Mouse (Mus musculus): ENCODE measurements around the gene Med24. TPM values are rescaled to one million over a fixed set of nuclear protein-coding genes. Genes with fewer than 3 reads are reported as not detected.

Med24 gene
- polyA plus RNA-seq, 1 experiment from 2014 or later = 61.0 TPM

- H3K4me1 ChIP-seq = peaks cover 57% of the 10 kb centered on the region
- no peak overlapping the region for H3K27ac ChIP-seq
- H3K36me3 ChIP-seq = peaks cover 42% of the 10 kb centered on the region
- H3K4me2 ChIP-seq (replicated peaks) = no peak overlapping the region
- no peaks in the 10 kb centered on the region for H3K9me3 ChIP-seq
- H3K27me3 ChIP-seq = no peaks in the 10 kb centered on the region
- no peak for ATAC-seq (ENCODE audit: low FRiP score, low read depth)
- no peak overlapping the region for H3K9ac ChIP-seq
- 91% methylated on average over 26 of the region's 26 CpGs for WGBS
- H3K4me3 ChIP-seq = no peak overlapping the region
Observed at GRCm38 (mm10) chr11:98770096-98770975, 41.1 kb upstream of the Med24 start.

GRCm38 (mm10) chr11:98769007-98769954 is 40.0 kb upstream of the Med24 start:
- Histone ChIP-seq H3K27ac (no peak overlapping the region), H3K4me3 (no peak overlapping the region), H3K9me3 (no peaks in the 10 kb centered on the region), H3K4me2 (replicated peaks) (no peak overlapping the region), H3K4me1 (peaks cover 52% of the 10 kb centered on the region), H3K36me3 (peaks cover 52% of the 10 kb centered on the region), H3K27me3 (no peaks in the 10 kb centered on the region), H3K9ac (no peak overlapping the region)
- 89% methylated on average over 25 of the region's 25 CpGs for WGBS
- no peak for ATAC-seq (ENCODE audit: low FRiP score, low read depth)

GRCm38 (mm10) chr11:98768127-98769006 is 39.1 kb upstream of the Med24 start:
- WGBS = 33% methylated on average over 34 of the region's 39 CpGs
- H3K4me2 ChIP-seq (replicated peaks) = peak overlapping the region; percentile 45
- no peak overlapping the region for H3K27ac ChIP-seq
- H3K9ac ChIP-seq = no peak overlapping the region
- H3K4me1 ChIP-seq = peaks cover 45% of the 10 kb centered on the region
- no peaks in the 10 kb centered on the region for H3K9me3 ChIP-seq
- peaks cover 61% of the 10 kb centered on the region for H3K36me3 ChIP-seq
- no peak for ATAC-seq (ENCODE audit: low FRiP score, low read depth)
- H3K27me3 ChIP-seq = no peaks in the 10 kb centered on the region
- peak overlapping the region; percentile 12 for H3K4me3 ChIP-seq

GRCm38 (mm10) chr11:98767713-98768112 is 38.5 kb upstream of the Med24 start:
- no peak for ATAC-seq (ENCODE audit: low FRiP score, low read depth)
- Histone ChIP-seq H3K9me3 (no peaks in the 10 kb centered on the region), H3K4me2 (replicated peaks) (peak overlapping the region; percentile 45), H3K9ac (no peak overlapping the region), H3K36me3 (peaks cover 67% of the 10 kb centered on the region), H3K27me3 (no peaks in the 10 kb centered on the region), H3K4me3 (peak overlapping the region; percentile 12; the same call in 1 of the 2 replicates), H3K27ac (no peak overlapping the region), H3K4me1 (peaks cover 39% of the 10 kb centered on the region)
- WGBS = 20% methylated on average over 4 of the region's 4 CpGs

- peak overlapping the region; percentile 16; the same call in 1 of the 2 replicates for H3K4me2 ChIP-seq (replicated peaks)
- ATAC-seq (ENCODE audit: low FRiP score, low read depth) = no peak
- peaks cover 36% of the 10 kb centered on the region for H3K4me1 ChIP-seq
- H3K36me3 ChIP-seq = peaks cover 72% of the 10 kb centered on the region
- no peak overlapping the region for H3K4me3 ChIP-seq
- no peak overlapping the region for H3K27ac ChIP-seq
- no peaks in the 10 kb centered on the region for H3K9me3 ChIP-seq
- no peaks in the 10 kb centered on the region for H3K27me3 ChIP-seq
- H3K9ac ChIP-seq = no peak overlapping the region
- WGBS = 21% methylated on average over 8 of the region's 9 CpGs
Observed at GRCm38 (mm10) chr11:98767276-98767675, 38.0 kb upstream of the Med24 start.

GRCm38 (mm10) chr11:98766816-98767215 is 37.6 kb upstream of the Med24 start:
- H3K9ac ChIP-seq = no peak overlapping the region
- H3K4me2 ChIP-seq (replicated peaks) = no peak overlapping the region
- H3K27ac ChIP-seq = no peak overlapping the region
- H3K27me3 ChIP-seq = no peaks in the 10 kb centered on the region
- ATAC-seq (ENCODE audit: low FRiP score, low read depth) = no peak
- H3K36me3 ChIP-seq = peaks cover 76% of the 10 kb centered on the region
- peaks cover 36% of the 10 kb centered on the region for H3K4me1 ChIP-seq
- no peaks in the 10 kb centered on the region for H3K9me3 ChIP-seq
- 54% methylated on average over 5 of the region's 5 CpGs for WGBS
- H3K4me3 ChIP-seq = no peak overlapping the region

GRCm38 (mm10) chr11:98766346-98766745 is 37.1 kb upstream of the Med24 start:
- H3K9ac ChIP-seq = no peak overlapping the region
- no peak overlapping the region for H3K27ac ChIP-seq
- peaks cover 78% of the 10 kb centered on the region for H3K36me3 ChIP-seq
- no peak overlapping the region for H3K4me2 ChIP-seq (replicated peaks)
- ATAC-seq (ENCODE audit: low FRiP score, low read depth) = no peak
- H3K4me1 ChIP-seq = peaks cover 36% of the 10 kb centered on the region
- H3K27me3 ChIP-seq = no peaks in the 10 kb centered on the region
- H3K9me3 ChIP-seq = no peaks in the 10 kb centered on the region
- WGBS = 47% methylated on average over 1 of the region's 2 CpGs
- no peak overlapping the region for H3K4me3 ChIP-seq

GRCm38 (mm10) chr11:98765421-98766309 is 36.4 kb upstream of the Med24 start:
- 60% methylated on average over 7 of the region's 9 CpGs for WGBS
- Histone ChIP-seq H3K27me3 (no peaks in the 10 kb centered on the region), H3K9me3 (no peaks in the 10 kb centered on the region), H3K4me1 (peaks cover 36% of the 10 kb centered on the region), H3K27ac (no peak overlapping the region; the same call in 1 of the 2 replicates), H3K36me3 (peaks cover 80% of the 10 kb centered on the region), H3K4me2 (replicated peaks) (no peak overlapping the region), H3K9ac (no peak overlapping the region; the same call in 1 of the 2 replicates), H3K4me3 (no peak overlapping the region)
- ATAC-seq (ENCODE audit: low FRiP score, low read depth) = no peak

- Histone ChIP-seq H3K36me3 (peaks cover 78% of the 10 kb centered on the region), H3K27ac (no peak overlapping the region), H3K4me2 (replicated peaks) (no peak overlapping the region), H3K27me3 (no peaks in the 10 kb centered on the region), H3K9me3 (no peaks in the 10 kb centered on the region), H3K4me3 (no peak overlapping the region), H3K4me1 (peaks cover 36% of the 10 kb centered on the region), H3K9ac (no peak overlapping the region)
- no peak for ATAC-seq (ENCODE audit: low FRiP score, low read depth)
Observed at GRCm38 (mm10) chr11:98764746-98765145, 35.5 kb upstream of the Med24 start.

GRCm38 (mm10) chr11:98764091-98764490 is 34.9 kb upstream of the Med24 start:
- no peaks in the 10 kb centered on the region for H3K27me3 ChIP-seq
- 82% methylated on average over 18 of the region's 18 CpGs for WGBS
- no peak for ATAC-seq (ENCODE audit: low FRiP score, low read depth)
- H3K4me3 ChIP-seq = no peak overlapping the region
- H3K9ac ChIP-seq = no peak overlapping the region
- peaks cover 77% of the 10 kb centered on the region for H3K36me3 ChIP-seq
- H3K9me3 ChIP-seq = no peaks in the 10 kb centered on the region
- H3K27ac ChIP-seq = no peak overlapping the region
- peaks cover 36% of the 10 kb centered on the region for H3K4me1 ChIP-seq
- H3K4me2 ChIP-seq (replicated peaks) = no peak overlapping the region

- 89% methylated on average over 8 of the region's 8 CpGs for WGBS
- Histone ChIP-seq H3K9me3 (no peaks in the 10 kb centered on the region), H3K27ac (no peak overlapping the region), H3K4me1 (peaks cover 34% of the 10 kb centered on the region), H3K4me3 (no peak overlapping the region), H3K9ac (no peak overlapping the region), H3K27me3 (no peaks in the 10 kb centered on the region), H3K4me2 (replicated peaks) (no peak overlapping the region), H3K36me3 (peaks cover 77% of the 10 kb centered on the region)
- no peak for ATAC-seq (ENCODE audit: low FRiP score, low read depth)
Observed at GRCm38 (mm10) chr11:98763502-98763861, 34.2 kb upstream of the Med24 start.

Data from limb, embryonic 13.5 days (tissue).